Mouse (Mus musculus) heart, postnatal 0 days (tissue): Measurements from ENCODE around the gene Zpbp. TPM values are rescaled to one million over a fixed set of nuclear protein-coding genes. Genes with fewer than 3 reads are reported as not detected.

Experiments
- ATAC-seq: fragments of 200-750 bp; cut with Nextera tagmentation; 2 replicates; pipeline ENCODE4 v1.8.0; 2017; ENCODE audit warnings: low read depth, moderate number of reproducible peaks, moderate library complexity; ENCODE audit not compliant: insufficient read depth
- DNase-seq: peaks from one replicate; pipeline ENCODE4 v3.0.0-alpha.2; 2016; ENCODE audit warnings: low spot score
- H3K27ac ChIP-seq: fragments of 300-500 bp; sonication (generic); 2 replicates; pipeline ENCODE4 v1.5.1; 2014; ENCODE audit warnings: low read depth, mild to moderate bottlenecking
- H3K27me3 ChIP-seq: fragments of 300-500 bp; sonication (generic); 2 replicates; pipeline ENCODE4 v1.6.1; 2014; ENCODE audit warnings: low read length, mixed read lengths; ENCODE audit not compliant: control insufficient read depth, insufficient read depth
- H3K36me3 ChIP-seq: fragments of 300-500 bp; sonication (generic); replicated peaks from 2 replicates; pipeline ENCODE4 v1.6.1; 2014; ENCODE audit warnings: low read length, mixed read lengths; ENCODE audit not compliant: control insufficient read depth, insufficient read depth
- H3K4me1 ChIP-seq: fragments of 300-500 bp; sonication (generic); 2 replicates; pipeline ENCODE4 v1.6.1; 2014; ENCODE audit warnings: antibody characterized with exemption; ENCODE audit not compliant: control insufficient read depth, insufficient read depth
- H3K4me2 ChIP-seq: fragments of 300-500 bp; sonication (generic); 2 replicates; pipeline ENCODE4 v1.6.1; 2014; ENCODE audit warnings: low read depth, mild to moderate bottlenecking, low read length, moderate library complexity
- H3K4me3 ChIP-seq: fragments of 300-500 bp; sonication (generic); 2 replicates; pipeline ENCODE4 v1.5.1; 2014; ENCODE audit warnings: low read depth, low read length
- H3K9ac ChIP-seq: fragments of 300-500 bp; sonication (generic); replicated peaks from 2 replicates; pipeline ENCODE4 v1.6.1; 2014; ENCODE audit warnings: low read depth, low read length, mixed read lengths
- H3K9me3 ChIP-seq: fragments of 300-500 bp; sonication (generic); replicated peaks from 2 replicates; pipeline ENCODE4 v1.6.1; 2016; ENCODE audit warnings: low read length; ENCODE audit not compliant: control insufficient read depth
- CTCF ChIP-seq: IDR thresholded peaks from 2 replicates; pipeline ENCODE4 v1.5.1; 2016; ENCODE audit warnings: antibody characterized with exemption, control low read depth, low read depth
- EP300 ChIP-seq: IDR thresholded peaks from 2 replicates; pipeline ENCODE4 v1.6.1; 2016; ENCODE audit warnings: antibody characterized with exemption, low read depth
- whole genome bisulfite sequencing: fragments of 180-500 bp; shearing (Covaris S2); extraction: QIAGEN DNeasy Blood & Tissue Kit; methylation state at CpG from one replicate; pipeline ENCODE4 v1.1.7; 2014; 5-methylcytosine and 5-hydroxymethylcytosine counted together
- polyA plus RNA-seq: library from polyadenylated mRNA; unstranded; fragments of >200 nt; fragmentation: Nextera tagmentation; extraction: Ambion mirVana; gene quantifications from 2 replicates; pipeline ENCODE4 v1.2.1, GENCODE M21; 2015
- total RNA-seq: library from RNA; depleted of rRNA; stranded (reverse); fragments of >200 nt; gene quantifications from 2 replicates; pipeline ENCODE4 v1.2.3, GENCODE M21; 2014; ENCODE audit warnings: low replicate concordance; rRNA removed

Gene Zpbp
- total and polyA plus RNA-seq, 2 experiments from 2014 or later = 0.59 to 0.69 TPM

GRCm38 (mm10) chr11:11257348-11257747, 204.9 kb downstream of the Zpbp start:
- H3K27me3 ChIP-seq = no peaks in the 10 kb centered on the region
- H3K27ac ChIP-seq = no peak overlapping the region
- DNase-seq = no peak
- H3K9me3 ChIP-seq = no peaks in the 10 kb centered on the region
- H3K9ac ChIP-seq = no peak overlapping the region
- no peak for ATAC-seq
- TF ChIP-seq EP300 (no peak), CTCF (no peak)
- no peaks in the 10 kb centered on the region for H3K36me3 ChIP-seq
- no peak overlapping the region for H3K4me2 ChIP-seq
- no peak overlapping the region for H3K4me3 ChIP-seq
- 65% methylated on average over 1 of the region's 1 CpGs for WGBS
- no peaks in the 10 kb centered on the region for H3K4me1 ChIP-seq

- Histone ChIP-seq H3K36me3 (no peaks in the 10 kb centered on the region), H3K27ac (no peak overlapping the region)
- TF ChIP-seq CTCF = no peak
- no peak for TF ChIP-seq EP300
Observed at GRCm38 (mm10) chr11:11242694-11243377, 219.4 kb downstream of the Zpbp start.

GRCm38 (mm10) chr11:11239346-11239745, 222.9 kb downstream of the Zpbp start:
- Histone ChIP-seq H3K27ac (no peak overlapping the region), H3K36me3 (no peaks in the 10 kb centered on the region), H3K27me3 (no peaks in the 10 kb centered on the region), H3K9me3 (no peaks in the 10 kb centered on the region), H3K9ac (no peak overlapping the region), H3K4me3 (no peak overlapping the region), H3K4me2 (no peak overlapping the region), H3K4me1 (no peaks in the 10 kb centered on the region)
- ATAC-seq (no peak), DNase-seq (no peak)
- TF ChIP-seq CTCF = peak; percentile 36
- TF ChIP-seq EP300 = no peak
- WGBS = 69% methylated on average over 1 of the region's 1 CpGs

More at GRCm38 (mm10) chr11:11242694-11243377, 219.4 kb downstream of the Zpbp start:
- no peak for DNase-seq
- H3K4me3 ChIP-seq = no peak overlapping the region
- 38% methylated on average over 6 of the region's 6 CpGs for WGBS
- H3K9ac ChIP-seq = no peak overlapping the region
- H3K27me3 ChIP-seq = no peaks in the 10 kb centered on the region
- H3K4me1 ChIP-seq = no peaks in the 10 kb centered on the region
- H3K4me2 ChIP-seq = no peak overlapping the region
- H3K9me3 ChIP-seq = no peaks in the 10 kb centered on the region
- no peak for ATAC-seq

Other genes starting within 250 kb of the Zpbp start
- not detected in 2 replicates for gene Spata48, start 314 bp downstream of the Zpbp start, total RNA-seq
- gene Spata48, start 314 bp downstream of the Zpbp start, polyA plus RNA-seq = 2.4 and 2.5 TPM in 2 replicates
- gene 4930512M02Rik, start 165.4 kb upstream of the Zpbp start, total RNA-seq = not detected in 2 replicates
- gene 4930512M02Rik, start 165.4 kb upstream of the Zpbp start, polyA plus RNA-seq = not detected in 2 replicates
- 1.0 and 12.9 TPM in 2 replicates for gene Ikzf1, start 222.6 kb upstream of the Zpbp start, total RNA-seq
- gene Ikzf1, start 222.6 kb upstream of the Zpbp start, polyA plus RNA-seq = 0.19 and 0.21 TPM in 2 replicates